Mouse (Mus musculus): Measurements from ENCODE around the gene Twist2. TPM values are rescaled to one million over a fixed set of nuclear protein-coding genes. Genes with fewer than 3 reads are reported as not detected.

Gene Twist2
- polyA plus RNA-seq, 2 experiments: 0.26 to 0.27 TPM

GRCm38 (mm10) chr1:91839979-91840378 is 38.7 kb downstream of the Twist2 start:
- WGBS (ENCODE audit: insufficient replicate concordance): 51% methylated on average over 6 of the region's 6 CpGs
- no peak overlapping the region for H3K4me3 ChIP-seq (ENCODE audit: insufficient read depth in 1 of 2, low read depth in 2 of 2, low read length in 2 of 2)
- no peak overlapping the region for H3K4me2 ChIP-seq (ENCODE audit: low read depth)
- H3K4me1 ChIP-seq (replicated peaks; ENCODE audit: control insufficient read depth in 2 of 2, insufficient read depth in 2 of 2, low read length in 1 of 2): no peaks in the 10 kb centered on the region
- TF ChIP-seq EP300 (IDR thresholded peaks at IDR 0.05; ENCODE audit: low read depth) (no peak), CTCF (IDR thresholded peaks at IDR 0.05; ENCODE audit: low read depth) (no peak)
- H3K9ac ChIP-seq (replicated peaks): no peak overlapping the region
- H3K27me3 ChIP-seq (ENCODE audit: control insufficient read depth, insufficient read depth, low read length): no peaks in the 10 kb centered on the region
- no peaks in the 10 kb centered on the region for H3K9me3 ChIP-seq (ENCODE audit: control insufficient read depth, low read length)
- no peak for ATAC-seq (ENCODE audit: insufficient read depth)
- no peaks in the 10 kb centered on the region for H3K36me3 ChIP-seq (replicated peaks; ENCODE audit: control insufficient read depth, insufficient read depth, low read depth)
- no peak for DNase-seq (ENCODE audit: low read depth in 3 of 3, low spot score in 3 of 3)
- no peak overlapping the region for H3K27ac ChIP-seq

- no peaks in the 10 kb centered on the region for H3K4me1 ChIP-seq (replicated peaks; ENCODE audit: control insufficient read depth in 2 of 2, insufficient read depth in 2 of 2, low read length in 1 of 2)
- TF ChIP-seq EP300 (IDR thresholded peaks at IDR 0.05; ENCODE audit: low read depth): no peak
- no peak for TF ChIP-seq CTCF (IDR thresholded peaks at IDR 0.05; ENCODE audit: low read depth)
- H3K27me3 ChIP-seq (ENCODE audit: control insufficient read depth, insufficient read depth, low read length): no peaks in the 10 kb centered on the region
- H3K4me2 ChIP-seq (ENCODE audit: low read depth): no peak overlapping the region
- no peaks in the 10 kb centered on the region for H3K9me3 ChIP-seq (ENCODE audit: control insufficient read depth, low read length)
- no peak for ATAC-seq (ENCODE audit: insufficient read depth)
- 67% methylated on average over 4 of the region's 4 CpGs for WGBS (ENCODE audit: insufficient replicate concordance)
- H3K4me3 ChIP-seq (ENCODE audit: insufficient read depth in 1 of 2, low read depth in 2 of 2, low read length in 2 of 2): no peak overlapping the region
- H3K36me3 ChIP-seq (replicated peaks; ENCODE audit: control insufficient read depth, insufficient read depth, low read depth): no peaks in the 10 kb centered on the region
- no peak overlapping the region for H3K9ac ChIP-seq (replicated peaks)
- no peak for DNase-seq (ENCODE audit: low read depth in 3 of 3, low spot score in 3 of 3)
- H3K27ac ChIP-seq: no peak overlapping the region
Observed at GRCm38 (mm10) chr1:91844236-91844635, 43.0 kb downstream of the Twist2 start.

DNA sequence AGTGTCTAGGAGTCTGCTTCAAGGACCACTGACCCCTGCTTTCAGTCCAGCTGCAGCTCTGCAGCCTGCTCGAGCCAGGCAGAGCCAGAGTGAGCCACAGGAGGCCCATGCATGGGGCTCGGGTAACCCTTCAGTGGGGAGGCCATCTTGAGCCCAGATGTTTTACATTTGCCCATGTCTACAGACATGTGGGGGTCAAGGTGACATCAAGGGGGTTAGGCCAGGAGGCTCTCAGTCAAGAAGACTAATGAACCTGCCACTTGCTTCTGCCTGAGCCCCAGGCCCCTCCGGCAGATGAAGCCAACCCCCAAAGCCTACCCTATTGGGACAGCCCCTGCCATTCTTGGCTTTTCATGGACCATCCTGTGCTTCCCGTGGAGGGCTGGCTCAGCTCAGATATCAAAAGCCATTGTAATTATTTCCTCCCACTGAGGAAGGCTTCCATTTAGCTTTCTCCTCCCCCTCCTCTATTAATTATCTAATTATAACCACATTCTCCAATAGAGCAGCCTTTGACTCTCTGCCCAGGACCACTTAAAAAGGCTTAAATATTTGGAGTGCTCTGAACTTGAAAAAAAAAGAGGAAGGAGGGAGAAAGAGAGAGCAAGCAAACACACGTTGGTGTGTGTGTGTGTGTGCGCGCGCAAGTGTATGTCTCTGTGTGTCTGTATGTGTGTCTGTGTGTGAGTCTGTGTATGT is 43.6 kb downstream of the Twist2 start:
- H3K9me3 ChIP-seq (ENCODE audit: control insufficient read depth, low read length): no peaks in the 10 kb centered on the region
- H3K4me1 ChIP-seq (replicated peaks; ENCODE audit: control insufficient read depth in 2 of 2, insufficient read depth in 2 of 2, low read length in 1 of 2): no peaks in the 10 kb centered on the region
- no peak overlapping the region for H3K9ac ChIP-seq (replicated peaks)
- no peak overlapping the region for H3K4me2 ChIP-seq (ENCODE audit: low read depth)
- H3K4me3 ChIP-seq (ENCODE audit: insufficient read depth in 1 of 2, low read depth in 2 of 2, low read length in 2 of 2): no peak overlapping the region
- TF ChIP-seq CTCF (IDR thresholded peaks at IDR 0.05; ENCODE audit: low read depth) (no peak), EP300 (IDR thresholded peaks at IDR 0.05; ENCODE audit: low read depth) (no peak)
- DNase-seq (ENCODE audit: low read depth in 3 of 3, low spot score in 3 of 3): no peak
- H3K27me3 ChIP-seq (ENCODE audit: control insufficient read depth, insufficient read depth, low read length): no peaks in the 10 kb centered on the region
- H3K36me3 ChIP-seq (replicated peaks; ENCODE audit: control insufficient read depth, insufficient read depth, low read depth): no peaks in the 10 kb centered on the region
- 52% methylated on average over 8 of the region's 8 CpGs for WGBS (ENCODE audit: insufficient replicate concordance)
- no peak overlapping the region for H3K27ac ChIP-seq
- ATAC-seq (ENCODE audit: insufficient read depth): no peak

DNA sequence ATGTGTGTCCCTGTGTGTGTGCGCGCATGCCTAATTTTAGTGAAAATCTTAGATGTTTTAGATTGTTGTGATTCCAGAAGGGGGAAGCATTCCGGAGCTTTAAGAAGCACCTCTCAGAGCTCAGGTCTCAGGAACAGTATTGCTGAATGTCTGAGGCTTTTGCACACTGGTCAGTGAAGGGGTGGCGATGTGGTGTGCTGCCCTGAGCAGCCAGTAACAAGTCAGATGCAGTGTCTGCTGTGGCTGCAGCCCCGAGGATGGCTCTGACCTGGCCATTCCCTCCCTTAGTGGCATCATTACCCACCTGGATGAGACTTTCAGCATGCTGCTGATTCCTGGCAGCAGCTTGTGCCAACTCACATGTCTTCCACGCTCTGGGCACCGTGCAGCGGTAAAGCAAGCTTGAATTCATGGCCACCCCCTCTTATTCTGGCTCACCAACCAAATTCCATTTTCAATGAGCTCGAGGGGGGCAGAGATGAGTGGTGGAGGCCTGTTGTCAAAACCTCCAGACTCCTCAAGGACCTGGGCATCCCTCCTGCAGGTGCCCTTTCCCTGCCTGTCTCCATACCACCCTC is 44.2 kb downstream of the Twist2 start:
- no peak overlapping the region for H3K27ac ChIP-seq
- 60% methylated on average over 9 of the region's 9 CpGs for WGBS (ENCODE audit: insufficient replicate concordance)
- no peaks in the 10 kb centered on the region for H3K4me1 ChIP-seq (replicated peaks; ENCODE audit: control insufficient read depth in 2 of 2, insufficient read depth in 2 of 2, low read length in 1 of 2)
- TF ChIP-seq EP300 (IDR thresholded peaks at IDR 0.05; ENCODE audit: low read depth): no peak
- TF ChIP-seq CTCF (IDR thresholded peaks at IDR 0.05; ENCODE audit: low read depth): no peak
- no peak overlapping the region for H3K4me2 ChIP-seq (ENCODE audit: low read depth)
- DNase-seq (ENCODE audit: low read depth in 3 of 3, low spot score in 3 of 3) (no peak), ATAC-seq (ENCODE audit: insufficient read depth) (no peak)
- H3K9me3 ChIP-seq (ENCODE audit: control insufficient read depth, low read length): no peaks in the 10 kb centered on the region
- no peaks in the 10 kb centered on the region for H3K27me3 ChIP-seq (ENCODE audit: control insufficient read depth, insufficient read depth, low read length)
- no peaks in the 10 kb centered on the region for H3K36me3 ChIP-seq (replicated peaks; ENCODE audit: control insufficient read depth, insufficient read depth, low read depth)
- no peak overlapping the region for H3K9ac ChIP-seq (replicated peaks)
- H3K4me3 ChIP-seq (ENCODE audit: insufficient read depth in 1 of 2, low read depth in 2 of 2, low read length in 2 of 2): no peak overlapping the region

- no peak for ATAC-seq (ENCODE audit: insufficient read depth)
- Histone ChIP-seq H3K4me1 (replicated peaks; ENCODE audit: control insufficient read depth in 2 of 2, insufficient read depth in 2 of 2, low read length in 1 of 2) (no peaks in the 10 kb centered on the region), H3K36me3 (replicated peaks; ENCODE audit: control insufficient read depth, insufficient read depth, low read depth) (no peaks in the 10 kb centered on the region), H3K9ac (replicated peaks) (no peak overlapping the region), H3K4me3 (ENCODE audit: insufficient read depth in 1 of 2, low read depth in 2 of 2, low read length in 2 of 2) (no peak overlapping the region), H3K9me3 (ENCODE audit: control insufficient read depth, low read length) (no peaks in the 10 kb centered on the region), H3K4me2 (ENCODE audit: low read depth) (no peak overlapping the region), H3K27ac (no peak overlapping the region), H3K27me3 (ENCODE audit: control insufficient read depth, insufficient read depth, low read length) (no peaks in the 10 kb centered on the region)
- no peak for DNase-seq (ENCODE audit: low read depth in 3 of 3, low spot score in 3 of 3)
- no peak for TF ChIP-seq EP300 (IDR thresholded peaks at IDR 0.05; ENCODE audit: low read depth)
- TF ChIP-seq CTCF (IDR thresholded peaks at IDR 0.05; ENCODE audit: low read depth): no peak
- 57% methylated on average over 7 of the region's 7 CpGs for WGBS (ENCODE audit: insufficient replicate concordance)
Observed at GRCm38 (mm10) chr1:91851300-91851699, 50.0 kb downstream of the Twist2 start.
